Mouse (Mus musculus) lung, embryonic 15.5 days (tissue): ENCODE measurements around the gene Tmc1. TPM values are rescaled to one million over a fixed set of nuclear protein-coding genes. Genes with fewer than 3 reads are reported as not detected.

ENCODE experiments used
- ATAC-seq: fragments of 200-750 bp; cut with Nextera tagmentation; 2 replicates; pipeline ENCODE4 v1.8.0; 2017; ENCODE audit warnings: moderate number of reproducible peaks, borderline replicate concordance; ENCODE audit not compliant: low FRiP score, low TSS enrichment; ENCODE audit errors: extremely low read depth
- H3K27ac ChIP-seq: fragments of 300-500 bp; sonication (generic); 2 replicates; pipeline ENCODE4 v1.5.1; 2015; ENCODE audit warnings: moderate library complexity, mild to moderate bottlenecking, inconsistent platforms
- H3K27me3 ChIP-seq: fragments of 300-500 bp; sonication (generic); 2 replicates; pipeline ENCODE4 v1.6.1; 2015; ENCODE audit warnings: inconsistent platforms
- H3K36me3 ChIP-seq: fragments of 300-500 bp; sonication (generic); 2 replicates; pipeline ENCODE4 v1.6.1; 2015; ENCODE audit warnings: inconsistent platforms
- H3K4me1 ChIP-seq: fragments of 300-500 bp; sonication (generic); 2 replicates; pipeline ENCODE4 v1.6.1; 2015; ENCODE audit warnings: inconsistent platforms
- H3K4me2 ChIP-seq: fragments of 300-500 bp; sonication (generic); 2 replicates; pipeline ENCODE4 v1.6.1; 2015; ENCODE audit warnings: inconsistent platforms, mild to moderate bottlenecking, moderate library complexity
- H3K4me3 ChIP-seq: fragments of 300-500 bp; sonication (generic); 2 replicates; pipeline ENCODE4 v1.5.1; 2015; ENCODE audit warnings: mild to moderate bottlenecking, inconsistent platforms
- H3K9ac ChIP-seq: fragments of 300-500 bp; sonication (generic); 2 replicates; pipeline ENCODE4 v1.6.1; 2015; ENCODE audit warnings: inconsistent platforms
- H3K9me3 ChIP-seq: fragments of 300-500 bp; sonication (generic); 2 replicates; pipeline ENCODE4 v1.6.1; 2016; ENCODE audit warnings: inconsistent platforms
- WGBS: fragments of 180-500 bp; shearing (Covaris S2); methylation state at CpG from one replicate; pipeline ENCODE4 v1.1.7; 2015; 5-methylcytosine and 5-hydroxymethylcytosine counted together
- polyA plus RNA-seq: library from polyadenylated mRNA; unstranded; fragments of >200 nt; fragmentation: Nextera tagmentation; extraction: Ambion mirVana; gene quantifications from 2 replicates; pipeline ENCODE4 v1.2.1, GENCODE M21; 2015

Tmc1 gene
- polyA plus RNA-seq, result 0.04 and 0.06 TPM in 2 replicates

GRCm38 (mm10) chr19:20953874-20954273, at the start of gene Tmc1:
TSS of gene Tmc1 (minus strand) at chr19:20954202.
- Histone ChIP-seq H3K9ac (no peak within 1 kb of the TSS), H3K4me2 (no peak within 1 kb of the TSS)
- 72% methylated on average over 6 of the region's 6 CpGs for WGBS

GRCm38 (mm10) chr19:21001552-21001951, 47.5 kb upstream of the Tmc1 start:
- H3K4me1 ChIP-seq, result no peaks in the 10 kb centered on the region
- H3K27me3 ChIP-seq, result no peaks in the 10 kb centered on the region
- no peak overlapping the region for H3K4me3 ChIP-seq
- no peak for ATAC-seq
- H3K9ac ChIP-seq, result no peak overlapping the region
- H3K36me3 ChIP-seq, result no peaks in the 10 kb centered on the region
- H3K9me3 ChIP-seq, result no peaks in the 10 kb centered on the region
- no peak overlapping the region for H3K27ac ChIP-seq
- no peak overlapping the region for H3K4me2 ChIP-seq

More at GRCm38 (mm10) chr19:20953874-20954273, at the start of gene Tmc1:
- Histone ChIP-seq H3K27me3 (no peaks in the 10 kb centered on the region), H3K4me3 (no peak within 1 kb of the TSS), H3K4me1 (no peaks in the 10 kb centered on the region), H3K9me3 (no peaks in the 10 kb centered on the region), H3K36me3 (no peaks in the 10 kb centered on the region), H3K27ac (no peak within 1 kb of the TSS)
- ATAC-seq, result no peak

GRCm38 (mm10) chr19:20979244-20979643, 25.2 kb upstream of the Tmc1 start:
- WGBS, result 80% methylated on average over 2 of the region's 2 CpGs
- ATAC-seq, result no peak

GRCm38 (mm10) chr19:20978148-20978547, 24.1 kb upstream of the Tmc1 start:
- H3K4me1 ChIP-seq, result no peaks in the 10 kb centered on the region

More at GRCm38 (mm10) chr19:20979244-20979643, 25.2 kb upstream of the Tmc1 start:
- no peaks in the 10 kb centered on the region for H3K27me3 ChIP-seq
- H3K4me1 ChIP-seq, result no peaks in the 10 kb centered on the region
- H3K4me2 ChIP-seq, result no peak overlapping the region
- H3K9ac ChIP-seq, result no peak overlapping the region
- no peak overlapping the region for H3K4me3 ChIP-seq
- H3K27ac ChIP-seq, result no peak overlapping the region
- no peaks in the 10 kb centered on the region for H3K9me3 ChIP-seq
- H3K36me3 ChIP-seq, result no peaks in the 10 kb centered on the region

GRCm38 (mm10) chr19:20971926-20972325, 17.9 kb upstream of the Tmc1 start:
- H3K4me2 ChIP-seq, result no peak overlapping the region
- H3K36me3 ChIP-seq, result no peaks in the 10 kb centered on the region
- H3K4me1 ChIP-seq, result no peaks in the 10 kb centered on the region
- H3K9me3 ChIP-seq, result no peaks in the 10 kb centered on the region
- no peak overlapping the region for H3K27ac ChIP-seq
- H3K4me3 ChIP-seq, result no peak overlapping the region
- no peaks in the 10 kb centered on the region for H3K27me3 ChIP-seq
- no peak overlapping the region for H3K9ac ChIP-seq
- WGBS, result 93% methylated on average over 1 of the region's 1 CpGs
- no peak for ATAC-seq

More at GRCm38 (mm10) chr19:20978148-20978547, 24.1 kb upstream of the Tmc1 start:
- WGBS, result 9% methylated on average over 1 of the region's 1 CpGs
- no peak for ATAC-seq
- Histone ChIP-seq H3K4me3 (no peak overlapping the region), H3K9me3 (no peaks in the 10 kb centered on the region), H3K27me3 (no peaks in the 10 kb centered on the region), H3K9ac (no peak overlapping the region), H3K4me2 (no peak overlapping the region), H3K36me3 (no peaks in the 10 kb centered on the region), H3K27ac (no peak overlapping the region)

- Histone ChIP-seq H3K9ac (no peak overlapping the region), H3K36me3 (no peaks in the 10 kb centered on the region), H3K4me2 (no peak overlapping the region), H3K27ac (no peak overlapping the region), H3K9me3 (no peaks in the 10 kb centered on the region), H3K4me3 (no peak overlapping the region), H3K27me3 (no peaks in the 10 kb centered on the region), H3K4me1 (no peaks in the 10 kb centered on the region)
- ATAC-seq, result no peak
- WGBS, result 84% methylated on average over 5 of the region's 5 CpGs
Observed at GRCm38 (mm10) chr19:20954815-20955214, 813 bp upstream of the Tmc1 start.

GRCm38 (mm10) chr19:20944446-20944845, 9.6 kb downstream of the Tmc1 start:
- Histone ChIP-seq H3K4me3 (no peak overlapping the region), H3K36me3 (no peaks in the 10 kb centered on the region), H3K4me1 (no peaks in the 10 kb centered on the region), H3K4me2 (no peak overlapping the region), H3K27ac (no peak overlapping the region), H3K27me3 (no peaks in the 10 kb centered on the region), H3K9me3 (no peaks in the 10 kb centered on the region), H3K9ac (no peak overlapping the region)
- no peak for ATAC-seq
- 55% methylated on average over 4 of the region's 4 CpGs for WGBS

- no peaks in the 10 kb centered on the region; the same call in 1 of the 2 replicates for H3K4me1 ChIP-seq
- no peak overlapping the region for H3K9ac ChIP-seq
- H3K4me3 ChIP-seq, result no peak overlapping the region
- no peaks in the 10 kb centered on the region for H3K9me3 ChIP-seq
- no peaks in the 10 kb centered on the region for H3K36me3 ChIP-seq
- 33% methylated on average over 7 of the region's 7 CpGs for WGBS
- H3K27me3 ChIP-seq, result no peaks in the 10 kb centered on the region
- H3K27ac ChIP-seq, result peak overlapping the region; percentile 38; the same call in 1 of the 2 replicates
- H3K4me2 ChIP-seq, result no peak overlapping the region
- no peak for ATAC-seq
Observed at GRCm38 (mm10) chr19:20924282-20924681, 29.7 kb downstream of the Tmc1 start.

GRCm38 (mm10) chr19:20923336-20924211, 30.4 kb downstream of the Tmc1 start:
- Histone ChIP-seq H3K27ac (peak overlapping the region; percentile 38), H3K4me1 (no peaks in the 10 kb centered on the region; the same call in 1 of the 2 replicates), H3K36me3 (no peaks in the 10 kb centered on the region), H3K4me2 (no peak overlapping the region), H3K27me3 (no peaks in the 10 kb centered on the region), H3K9me3 (no peaks in the 10 kb centered on the region), H3K4me3 (no peak overlapping the region), H3K9ac (no peak overlapping the region)
- WGBS, result 14% methylated on average over 10 of the region's 10 CpGs
- peak; percentile 85; the same call in 1 of the 2 replicates for ATAC-seq

GRCm38 (mm10) chr19:20918241-20918640, 35.8 kb downstream of the Tmc1 start:
- Histone ChIP-seq H3K27ac (no peak overlapping the region), H3K27me3 (no peaks in the 10 kb centered on the region), H3K36me3 (no peaks in the 10 kb centered on the region), H3K4me1 (no peaks in the 10 kb centered on the region), H3K9ac (no peak overlapping the region), H3K4me2 (no peak overlapping the region), H3K9me3 (no peaks in the 10 kb centered on the region), H3K4me3 (no peak overlapping the region)
- no peak for ATAC-seq
- 85% methylated on average over 4 of the region's 4 CpGs for WGBS

GRCm38 (mm10) chr19:20915151-20915550, 38.9 kb downstream of the Tmc1 start:
- H3K4me2 ChIP-seq, result no peak overlapping the region
- H3K27ac ChIP-seq, result no peak overlapping the region
- no peak overlapping the region for H3K9ac ChIP-seq
- no peaks in the 10 kb centered on the region for H3K36me3 ChIP-seq
- no peaks in the 10 kb centered on the region for H3K9me3 ChIP-seq
- H3K4me3 ChIP-seq, result no peak overlapping the region
- 78% methylated on average over 2 of the region's 2 CpGs for WGBS
- H3K4me1 ChIP-seq, result no peaks in the 10 kb centered on the region
- no peak for ATAC-seq
- no peaks in the 10 kb centered on the region for H3K27me3 ChIP-seq

GRCm38 (mm10) chr19:20910356-20910755, 43.6 kb downstream of the Tmc1 start:
- ATAC-seq, result no peak
- Histone ChIP-seq H3K36me3 (no peaks in the 10 kb centered on the region), H3K27ac (no peak overlapping the region), H3K4me3 (no peak overlapping the region), H3K9me3 (no peaks in the 10 kb centered on the region), H3K4me2 (no peak overlapping the region), H3K4me1 (no peaks in the 10 kb centered on the region), H3K27me3 (no peaks in the 10 kb centered on the region), H3K9ac (no peak overlapping the region)
- 78% methylated on average over 5 of the region's 5 CpGs for WGBS
